37 mouse cellular contexts compared by ENCODE assay signal in the genomic region with DNA sequence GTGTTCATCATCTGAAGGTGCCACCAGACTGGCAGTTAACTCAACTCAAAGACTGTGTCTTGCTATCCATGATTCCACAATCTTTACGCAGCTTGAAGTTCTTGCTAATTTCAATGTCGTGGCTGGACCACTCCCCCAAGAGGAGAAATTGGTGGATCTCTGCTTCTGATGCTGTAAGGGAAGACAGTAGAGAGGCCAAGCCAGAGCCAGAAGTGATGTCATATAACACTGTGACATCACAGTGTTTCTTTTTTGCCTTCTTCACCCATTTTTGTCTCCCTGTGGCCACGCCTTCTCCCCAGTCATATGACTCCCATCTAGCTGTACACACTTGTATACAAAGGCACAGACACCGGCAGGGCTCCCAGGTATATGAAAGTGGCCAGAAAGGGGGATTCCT. TPM values are rescaled to one million over a fixed set of nuclear protein-coding genes. Genes with fewer than 3 reads are reported as not detected.
"Had no signal": no experiment of that assay in that cellular context is flagged by ENCODE, and none has a peak within 500 bp of the region (broad histone marks: within the 10 kb centered on the region; RNA-seq: fewer than 3 reads in every experiment).

A gene (plus strand): TSS at position 301 of the 400 bp plus-strand sequence.

- DNase-seq: cerebellum, adult 2 months; cerebellum, adult 8-10 months; cerebellum, adult 9-10 months; cerebellum, adult 9-11 months; cerebellum, postnatal 10 days; cerebellum, postnatal 14 days; cerebellum, postnatal 25 days; cerebellum, postnatal 36 days; embryo, embryonic 11 days; forebrain, postnatal 0 days; gastrocnemius, postnatal 10 days; gastrocnemius, postnatal 14 days; gastrocnemius, postnatal 25 days; gastrocnemius, postnatal 36 days; heart, adult 11 months; heart, adult 18-20 months; heart, adult 2 months had no signal

- H3K27ac ChIP-seq: embryonic facial prominence, embryonic 10.5 days; embryonic facial prominence, embryonic 12.5 days; embryonic facial prominence, embryonic 13.5 days; embryonic facial prominence, embryonic 15.5 days; forebrain, embryonic 10.5 days; forebrain, embryonic 12.5 days; forebrain, embryonic 13.5 days; forebrain, embryonic 15.5 days; heart, adult 2 months had no signal

- H3K4me3 ChIP-seq: embryonic facial prominence, embryonic 10.5 days; embryonic facial prominence, embryonic 12.5 days; embryonic facial prominence, embryonic 13.5 days; embryonic facial prominence, embryonic 15.5 days; erythroblast, embryonic 14.5 days; forebrain, embryonic 10.5 days; forebrain, embryonic 12.5 days; forebrain, embryonic 13.5 days; forebrain, embryonic 15.5 days; heart, adult 2 months had no signal

- H3K36me3 ChIP-seq: embryonic facial prominence, embryonic 10.5 days; embryonic facial prominence, embryonic 12.5 days; embryonic facial prominence, embryonic 13.5 days; embryonic facial prominence, embryonic 15.5 days; forebrain, embryonic 10.5 days; forebrain, embryonic 12.5 days; forebrain, embryonic 15.5 days had no signal

- H3K27me3 ChIP-seq: embryonic facial prominence, embryonic 12.5 days; embryonic facial prominence, embryonic 13.5 days; embryonic facial prominence, embryonic 15.5 days; forebrain, embryonic 13.5 days; forebrain, embryonic 15.5 days had no signal

RNA-seq across cellular contexts. Expression of the gene that starts here (rescaled TPM):
- total RNA-seq: common myeloid progenitor, adult 5-6 weeks; forebrain, postnatal 0 days; gastrocnemius, postnatal 10 days; gastrocnemius, postnatal 36 days; gastrocnemius, postnatal 4 days; granulocyte monocyte progenitor cell, adult 5-6 weeks; heart, adult 18-20 months; heart, adult 2 months; heart, adult 8-10 months had no signal
- polyA plus RNA-seq: cerebellum, adult 2 months; cortical plate, adult 2 months; embryonic facial prominence, embryonic 10.5 days; embryonic facial prominence, embryonic 11.5 days; embryonic facial prominence, embryonic 12.5 days; embryonic facial prominence, embryonic 13.5 days; embryonic facial prominence, embryonic 14.5 days; embryonic facial prominence, embryonic 15.5 days; erythroblast, embryonic 14.5 days; forebrain, embryonic 10.5 days; forebrain, embryonic 11.5 days; forebrain, embryonic 12.5 days; forebrain, embryonic 13.5 days; forebrain, embryonic 14.5 days; forebrain, embryonic 15.5 days; forebrain, embryonic 16.5 days; forebrain, postnatal 0 days; frontal cortex, adult 2 months had no signal
